Mouse (Mus musculus): ENCODE measurements around the gene Isy1. TPM values are rescaled to one million over a fixed set of nuclear protein-coding genes. Genes with fewer than 3 reads are reported as not detected.

The Isy1 gene
- 34.4 and 36.9 TPM in 2 replicates for polyA plus RNA-seq (2015; fragmentation: Nextera tagmentation; extraction: Ambion mirVana)

DNA sequence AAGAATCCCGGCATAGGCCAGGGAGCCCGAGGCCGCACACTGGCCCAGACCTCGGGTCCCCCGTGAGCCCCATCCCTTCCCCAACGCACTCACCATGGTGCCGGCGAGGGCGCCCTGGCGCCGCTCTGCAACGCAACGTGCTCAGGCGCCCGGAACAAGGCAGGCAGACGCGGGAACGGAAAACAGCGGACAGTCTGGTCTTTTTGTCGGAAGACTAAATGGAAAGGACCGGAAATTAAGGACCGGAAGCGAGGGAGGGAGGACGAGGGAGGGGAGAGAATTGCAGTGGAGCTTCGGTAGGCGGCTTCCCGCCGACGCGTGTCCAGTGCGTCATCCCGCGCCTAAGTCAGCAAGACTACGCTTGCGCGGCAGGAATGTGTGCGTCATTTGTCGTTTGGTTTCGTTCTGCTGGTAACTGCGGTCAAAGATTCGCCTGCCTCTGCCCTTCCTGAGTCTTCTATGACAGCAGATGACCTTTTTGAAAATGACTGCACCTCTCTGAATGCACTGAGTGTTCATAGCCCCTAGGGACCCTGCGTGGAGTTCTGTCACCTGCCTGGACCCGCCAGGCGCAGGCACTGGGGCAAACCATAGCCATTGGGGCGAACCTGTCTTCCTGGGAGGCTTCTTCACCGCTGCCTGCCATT, at the start of gene Isy1:
TSS of gene Isy1 (minus strand) at position 248 of the 647 bp plus-strand sequence.
- H3K4me1 ChIP-seq (replicated peaks), result peaks cover 16% of the 10 kb centered on the region
- no peaks in the 10 kb centered on the region for H3K27me3 ChIP-seq
- peak within 1 kb of the TSS; percentile 79 for H3K4me2 ChIP-seq (replicated peaks)
- H3K36me3 ChIP-seq, result peaks cover 42% of the 10 kb centered on the region
- H3K9me3 ChIP-seq, result no peaks in the 10 kb centered on the region
- peak within 1 kb of the TSS; percentile 76 for H3K4me3 ChIP-seq (replicated peaks)
- peak; percentile 98 for ATAC-seq
- peak within 1 kb of the TSS; percentile 91 for H3K27ac ChIP-seq
- WGBS, result under 1% methylated on average over 46 of the region's 46 CpGs
- H3K9ac ChIP-seq (replicated peaks), result peak within 1 kb of the TSS; percentile 83

DNA sequence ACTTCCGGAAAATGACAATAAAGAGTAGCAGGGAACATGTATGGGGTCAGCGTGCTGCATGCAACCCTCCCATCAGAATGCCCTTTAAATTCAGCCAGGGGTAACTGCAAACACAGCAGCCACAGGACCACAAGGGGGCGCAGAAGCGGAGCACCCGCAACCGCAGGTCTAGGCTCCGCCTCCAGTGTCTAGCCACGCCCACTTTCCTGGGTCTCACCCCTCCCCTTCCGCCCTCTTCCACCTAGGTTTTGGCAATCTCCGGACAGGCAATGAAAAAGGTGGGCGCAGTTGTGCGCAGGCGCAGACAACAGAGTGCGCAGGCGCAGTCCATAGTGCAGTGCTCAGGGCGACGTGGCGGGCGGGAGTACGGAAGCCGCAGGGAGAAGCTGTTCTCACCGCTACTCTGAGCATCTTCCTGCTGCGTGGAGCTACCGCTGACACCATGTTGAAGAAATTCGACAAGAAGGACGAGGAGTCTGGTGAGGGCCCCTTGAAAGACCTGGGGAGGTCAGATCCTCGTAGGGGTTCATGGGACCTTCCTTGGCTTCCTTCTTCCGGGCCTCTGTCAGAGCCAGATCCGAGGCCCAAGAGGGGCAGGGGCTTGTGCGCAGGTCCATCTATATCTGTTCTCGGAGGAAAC, 49.1 kb upstream of the Isy1 start, which contains the start of gene Copg1:
TSS of gene Copg1 (plus strand) at position 221 of the 640 bp plus-strand sequence.
- peaks cover 12% of the 10 kb centered on the region for H3K4me1 ChIP-seq (replicated peaks)
- ATAC-seq, result peak; percentile 95
- H3K4me3 ChIP-seq (replicated peaks), result peak within 1 kb of the TSS; percentile 84
- peak within 1 kb of the TSS; percentile 75 for H3K27ac ChIP-seq
- peaks cover 33% of the 10 kb centered on the region for H3K36me3 ChIP-seq
- no peaks in the 10 kb centered on the region for H3K27me3 ChIP-seq
- H3K9me3 ChIP-seq, result no peaks in the 10 kb centered on the region
- H3K9ac ChIP-seq (replicated peaks), result peak within 1 kb of the TSS; percentile 94
- under 1% methylated on average over 31 of the region's 31 CpGs for WGBS
- H3K4me2 ChIP-seq (replicated peaks), result peak within 1 kb of the TSS; percentile 85

DNA sequence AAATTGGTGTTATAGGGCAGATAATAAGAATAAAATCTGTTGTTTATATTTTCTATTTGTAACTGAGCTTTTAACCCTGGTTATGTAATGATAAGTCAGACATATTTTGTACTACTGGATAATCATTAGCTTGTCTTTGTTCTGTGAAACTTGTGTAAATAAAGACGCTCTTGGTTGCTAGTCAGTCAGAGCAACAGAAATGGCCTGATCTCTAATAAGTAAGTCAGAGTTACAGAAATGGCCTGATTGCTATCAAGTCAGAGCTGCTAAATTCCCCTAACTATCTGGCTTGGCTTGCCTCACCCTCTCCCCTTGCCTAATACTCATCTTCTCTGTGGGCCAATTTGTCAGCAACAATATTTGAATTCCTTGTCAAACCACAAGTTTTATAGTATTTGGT, 48.1 kb upstream of the Isy1 start:
- H3K4me1 ChIP-seq (replicated peaks), result peaks cover 13% of the 10 kb centered on the region
- ATAC-seq, result no peak
- no peaks in the 10 kb centered on the region for H3K27me3 ChIP-seq
- 90% methylated on average over 1 of the region's 1 CpGs for whole genome bisulfite sequencing
- no peak overlapping the region for H3K4me2 ChIP-seq (replicated peaks)
- no peak overlapping the region for H3K27ac ChIP-seq
- H3K9me3 ChIP-seq, result no peaks in the 10 kb centered on the region
- peaks cover 23% of the 10 kb centered on the region for H3K36me3 ChIP-seq
- no peak overlapping the region for H3K9ac ChIP-seq (replicated peaks)
- no peak overlapping the region for H3K4me3 ChIP-seq (replicated peaks)

DNA sequence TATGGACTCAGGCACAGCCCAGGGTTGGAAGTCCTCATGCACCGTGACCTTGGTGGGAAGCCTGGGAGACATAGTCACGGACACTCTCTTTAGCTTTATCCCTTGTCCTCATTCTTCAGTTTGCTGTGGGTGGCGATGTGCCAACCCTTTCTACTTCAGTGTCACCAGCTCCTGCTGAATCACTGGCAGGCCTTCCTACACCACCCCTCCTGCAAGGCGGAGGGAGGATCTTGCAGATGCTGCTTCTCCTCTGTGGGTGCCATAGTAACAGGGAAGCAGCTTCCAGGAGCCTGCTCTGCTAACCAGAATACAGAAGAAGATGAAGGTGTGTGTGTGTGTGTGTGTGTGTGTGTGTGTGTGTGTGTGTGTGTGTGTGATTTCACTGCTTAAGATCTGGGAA, 44.2 kb upstream of the Isy1 start:
- WGBS, result 56% methylated on average over 4 of the region's 4 CpGs
- H3K27ac ChIP-seq, result no peak overlapping the region; the same call in 1 of the 2 replicates

DNA sequence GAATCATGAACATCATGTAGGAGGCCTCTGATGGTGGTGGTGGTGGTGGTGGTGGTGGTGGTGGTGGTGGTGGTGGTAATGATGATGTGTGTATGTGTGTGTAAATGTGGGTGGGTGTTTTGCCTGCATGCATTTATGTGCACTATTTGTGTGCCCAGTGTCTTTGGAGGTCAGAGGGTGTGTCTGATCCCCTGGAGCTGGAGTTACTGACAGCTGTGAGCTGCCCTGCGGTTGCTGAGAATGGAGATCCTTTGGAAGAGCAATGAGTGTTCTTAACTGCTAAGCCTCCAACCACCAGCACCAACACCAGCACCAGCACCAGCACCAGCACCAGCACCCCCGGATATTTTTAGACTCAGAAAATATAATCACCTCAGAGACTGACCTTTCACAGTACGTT, 43.6 kb upstream of the Isy1 start:
- H3K36me3 ChIP-seq, result no peaks in the 10 kb centered on the region
- no peak overlapping the region for H3K4me2 ChIP-seq (replicated peaks)
- H3K4me1 ChIP-seq (replicated peaks), result 0 out of 2 replicates have a peak, but pooled peaks cover 2% of the 10 kb centered on the region
- H3K27ac ChIP-seq, result no peak overlapping the region
- ATAC-seq, result no peak
- WGBS, result 65% methylated on average over 3 of the region's 3 CpGs
- no peak overlapping the region for H3K9ac ChIP-seq (replicated peaks)
- H3K4me3 ChIP-seq (replicated peaks), result no peak overlapping the region
- H3K9me3 ChIP-seq, result no peaks in the 10 kb centered on the region
- no peaks in the 10 kb centered on the region for H3K27me3 ChIP-seq

More for the DNA sequence above, 44.2 kb upstream of the Isy1 start:
- ATAC-seq, result no peak
- Histone ChIP-seq H3K4me1 (replicated peaks) (0 out of 2 replicates have a peak, but pooled peaks cover 2% of the 10 kb centered on the region), H3K4me3 (replicated peaks) (no peak overlapping the region), H3K9ac (replicated peaks) (no peak overlapping the region), H3K9me3 (no peaks in the 10 kb centered on the region), H3K27me3 (no peaks in the 10 kb centered on the region), H3K4me2 (replicated peaks) (no peak overlapping the region), H3K36me3 (no peaks in the 10 kb centered on the region)

DNA sequence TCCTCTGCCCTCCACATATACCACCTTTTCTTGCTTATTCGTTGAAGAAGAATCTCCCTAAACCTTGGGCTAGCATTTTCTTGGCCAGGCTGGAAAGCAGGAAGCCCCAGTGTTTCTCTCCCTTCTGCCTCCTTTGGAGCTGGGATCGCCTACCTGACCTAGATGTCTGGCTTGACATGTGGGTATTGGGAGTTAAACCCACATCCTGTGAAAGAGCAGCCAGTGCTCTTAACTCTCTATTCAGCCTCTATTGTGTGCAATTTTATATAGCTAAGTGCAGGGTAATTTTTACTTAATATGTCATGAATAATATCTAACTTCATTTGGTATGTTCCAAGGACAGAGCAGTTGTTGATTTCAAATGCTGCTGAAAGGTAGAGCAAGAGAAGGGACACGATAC, 41.0 kb upstream of the Isy1 start:
- Histone ChIP-seq H3K27ac (no peak overlapping the region), H3K4me3 (replicated peaks) (no peak overlapping the region), H3K27me3 (no peaks in the 10 kb centered on the region), H3K4me1 (replicated peaks) (0 out of 2 replicates have a peak, but pooled peaks cover 2% of the 10 kb centered on the region), H3K36me3 (no peaks in the 10 kb centered on the region), H3K4me2 (replicated peaks) (no peak overlapping the region), H3K9me3 (no peaks in the 10 kb centered on the region), H3K9ac (replicated peaks) (no peak overlapping the region)
- WGBS, result 77% methylated on average over 3 of the region's 3 CpGs
- ATAC-seq, result no peak

DNA sequence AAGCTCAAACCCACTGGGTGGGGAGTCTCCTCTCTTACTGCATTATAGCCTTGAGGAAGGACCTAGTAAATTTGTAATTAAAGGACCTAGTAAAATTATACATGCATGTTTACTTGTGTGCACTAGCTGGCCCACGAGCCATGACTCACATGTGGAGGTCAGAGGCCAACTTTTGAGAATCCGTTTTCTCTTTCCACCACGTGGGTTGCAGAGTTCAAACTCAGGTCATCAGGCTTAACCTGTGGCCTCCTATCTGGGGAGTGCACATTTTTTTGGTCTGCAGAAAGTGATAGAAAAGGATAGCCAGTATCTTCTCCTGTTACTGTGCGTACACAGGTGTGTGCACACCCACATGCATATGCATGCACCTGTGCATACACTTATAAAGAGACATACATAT, 40.4 kb upstream of the Isy1 start:
- no peak for ATAC-seq
- no peak overlapping the region for H3K9ac ChIP-seq (replicated peaks)
- no peaks in the 10 kb centered on the region for H3K36me3 ChIP-seq
- WGBS, result 65% methylated on average over 4 of the region's 4 CpGs
- H3K27me3 ChIP-seq, result no peaks in the 10 kb centered on the region
- no peak overlapping the region for H3K27ac ChIP-seq
- H3K4me1 ChIP-seq (replicated peaks), result 0 out of 2 replicates have a peak, but pooled peaks cover 2% of the 10 kb centered on the region
- H3K4me2 ChIP-seq (replicated peaks), result no peak overlapping the region
- H3K9me3 ChIP-seq, result no peaks in the 10 kb centered on the region
- no peak overlapping the region for H3K4me3 ChIP-seq (replicated peaks)

DNA sequence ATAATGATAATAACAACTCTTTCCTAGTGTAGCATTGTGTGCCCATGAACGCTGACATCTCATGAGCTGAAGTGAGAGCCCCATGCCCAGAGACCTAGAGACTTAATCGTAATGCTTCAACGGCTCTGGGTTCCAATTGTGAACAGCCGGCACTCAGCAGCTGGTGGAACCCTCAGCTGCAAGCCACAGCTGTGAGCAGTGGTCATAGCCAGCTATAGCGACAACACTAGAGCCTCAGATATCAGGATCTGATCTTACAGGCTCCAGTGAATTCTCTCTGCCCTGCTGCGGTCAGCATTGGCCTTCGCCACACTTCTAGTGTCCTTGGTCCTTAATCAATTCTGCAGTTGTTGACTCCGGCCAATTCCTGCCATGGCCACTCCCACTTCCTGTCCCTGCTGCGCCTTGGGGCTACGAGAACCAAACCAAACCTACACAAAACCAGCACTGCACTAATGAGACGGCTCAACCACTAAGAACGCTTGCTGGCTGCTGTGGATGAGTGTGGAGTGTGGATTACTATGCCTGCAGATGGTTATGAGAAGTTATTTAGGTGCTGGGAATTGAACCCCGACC, 37.6 kb upstream of the Isy1 start:
- Histone ChIP-seq H3K36me3 (no peaks in the 10 kb centered on the region), H3K27me3 (no peaks in the 10 kb centered on the region), H3K4me3 (replicated peaks) (no peak overlapping the region), H3K9me3 (no peaks in the 10 kb centered on the region), H3K4me1 (replicated peaks) (no peaks in the 10 kb centered on the region), H3K4me2 (replicated peaks) (no peak overlapping the region), H3K27ac (no peak overlapping the region), H3K9ac (replicated peaks) (no peak overlapping the region)
- 81% methylated on average over 13 of the region's 13 CpGs for WGBS
- ATAC-seq, result no peak

DNA sequence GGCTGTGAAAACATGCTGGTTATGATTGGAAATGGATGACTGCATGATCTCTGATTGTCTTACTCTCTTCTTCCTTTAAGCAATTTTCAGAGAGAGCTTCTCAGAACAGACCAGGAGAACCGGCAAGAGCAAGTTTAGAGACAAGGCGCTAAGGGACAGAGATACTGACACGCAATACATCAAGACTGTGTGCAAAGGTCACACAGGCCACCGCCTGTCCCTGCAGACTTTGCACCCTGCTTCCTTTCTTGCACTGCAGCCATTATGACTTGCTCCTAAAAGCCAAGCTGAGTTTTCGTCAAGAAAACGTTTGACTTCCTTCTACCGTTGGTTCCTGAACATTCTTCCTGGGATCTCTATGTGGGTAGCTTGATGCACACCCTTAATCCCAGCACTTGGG, 37.0 kb upstream of the Isy1 start:
- Histone ChIP-seq H3K27me3 (no peaks in the 10 kb centered on the region), H3K4me1 (replicated peaks) (no peaks in the 10 kb centered on the region), H3K27ac (no peak overlapping the region), H3K4me3 (replicated peaks) (no peak overlapping the region), H3K9ac (replicated peaks) (no peak overlapping the region), H3K9me3 (no peaks in the 10 kb centered on the region), H3K36me3 (no peaks in the 10 kb centered on the region), H3K4me2 (replicated peaks) (no peak overlapping the region)
- no peak for ATAC-seq
- 91% methylated on average over 7 of the region's 7 CpGs for WGBS

DNA sequence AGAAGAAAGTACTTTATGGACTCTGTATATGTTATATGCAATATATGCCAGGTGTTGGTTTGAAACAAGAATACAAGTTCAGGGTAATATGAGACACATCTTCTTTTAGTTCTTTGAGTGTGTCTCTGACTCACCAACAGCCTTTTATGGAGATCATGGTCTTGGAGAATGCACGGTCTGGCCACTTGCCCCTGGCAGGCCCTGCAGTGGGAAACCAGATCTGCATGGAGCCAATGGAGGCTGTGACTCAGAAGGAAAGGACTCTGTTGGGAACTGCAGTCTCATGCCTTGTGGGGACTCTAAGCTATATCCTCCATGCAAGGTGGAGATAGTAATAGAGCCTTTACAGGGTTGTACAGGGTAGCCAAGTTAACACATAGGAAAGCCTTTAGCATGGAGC, 36.5 kb upstream of the Isy1 start:
- WGBS, result 89% methylated on average over 1 of the region's 1 CpGs
- Histone ChIP-seq H3K27me3 (no peaks in the 10 kb centered on the region), H3K9ac (replicated peaks) (no peak overlapping the region), H3K4me1 (replicated peaks) (no peaks in the 10 kb centered on the region), H3K4me3 (replicated peaks) (no peak overlapping the region), H3K27ac (no peak overlapping the region), H3K4me2 (replicated peaks) (no peak overlapping the region), H3K9me3 (no peaks in the 10 kb centered on the region), H3K36me3 (no peaks in the 10 kb centered on the region)
- ATAC-seq, result no peak

DNA sequence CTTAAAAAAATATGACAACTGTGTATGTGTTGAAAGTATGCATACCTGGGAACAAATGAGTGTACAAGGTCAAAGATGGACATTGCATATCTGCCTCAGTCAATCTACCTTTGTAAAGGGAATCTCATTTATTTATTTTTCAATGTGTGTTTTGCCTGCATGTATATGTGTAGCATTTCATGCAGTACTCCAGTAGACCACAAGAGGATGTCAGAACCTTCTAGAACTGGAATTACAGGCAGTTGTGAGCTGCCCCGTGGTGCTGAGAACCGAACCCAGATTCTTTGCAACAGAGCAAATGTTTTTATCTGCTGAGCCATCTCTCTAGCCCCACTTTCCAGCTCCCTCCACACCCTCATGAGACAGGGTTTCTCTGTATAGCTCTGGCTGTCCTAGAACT, 35.4 kb upstream of the Isy1 start:
- Histone ChIP-seq H3K27me3 (no peaks in the 10 kb centered on the region), H3K4me2 (replicated peaks) (no peak overlapping the region), H3K27ac (no peak overlapping the region), H3K9ac (replicated peaks) (no peak overlapping the region), H3K9me3 (no peaks in the 10 kb centered on the region), H3K4me1 (replicated peaks) (no peaks in the 10 kb centered on the region), H3K36me3 (no peaks in the 10 kb centered on the region), H3K4me3 (replicated peaks) (no peak overlapping the region)
- ATAC-seq, result no peak
- WGBS, result 87% methylated on average over 2 of the region's 2 CpGs

DNA sequence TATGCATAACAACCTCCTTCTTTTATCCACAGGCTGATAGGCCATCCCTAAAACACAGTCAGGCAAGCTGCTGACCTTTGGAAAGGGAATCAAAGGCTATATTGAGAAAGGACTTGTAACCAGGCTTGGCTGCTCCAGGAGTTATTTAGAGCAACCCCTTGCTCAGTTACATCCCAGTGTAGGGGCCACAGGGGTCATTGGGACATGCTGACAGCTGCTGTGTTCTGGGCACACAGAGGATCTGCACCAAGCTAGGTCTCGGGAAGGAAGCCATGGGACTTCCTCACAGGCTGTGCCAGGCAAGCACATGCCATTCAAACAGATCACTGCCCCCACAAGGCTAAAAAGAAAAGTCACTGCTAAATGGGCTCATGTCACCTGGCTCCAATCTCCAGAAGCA, 34.5 kb upstream of the Isy1 start:
- H3K9me3 ChIP-seq, result no peaks in the 10 kb centered on the region
- no peak overlapping the region for H3K4me3 ChIP-seq (replicated peaks)
- H3K27me3 ChIP-seq, result no peaks in the 10 kb centered on the region
- no peaks in the 10 kb centered on the region for H3K4me1 ChIP-seq (replicated peaks)
- no peak overlapping the region for H3K27ac ChIP-seq
- ATAC-seq, result no peak
- no peak overlapping the region for H3K4me2 ChIP-seq (replicated peaks)
- H3K36me3 ChIP-seq, result no peaks in the 10 kb centered on the region
- H3K9ac ChIP-seq (replicated peaks), result no peak overlapping the region
- 76% methylated on average over 1 of the region's 1 CpGs for WGBS

All from midbrain, embryonic 13.5 days (tissue).